Mouse (Mus musculus) brain, embryonic 14.5 days (tissue): ENCODE measurements at regions not wholly inside any gene's neighbourhood (a gene's known extent, or its start where the extent isn't known, plus 50 kb on each side); places are given as distances from the start of the nearest gene placed in this dataset.

ENCODE experiments used
- CTCF ChIP-seq: fragments of 200-500 bp; IDR thresholded peaks from 2 replicates; pipeline ENCODE4 v1.5.1; 2012; ENCODE audit warnings: inconsistent platforms, mild to moderate bottlenecking, moderate library complexity, borderline replicate concordance; ENCODE audit not compliant: insufficient read depth, insufficient read length; ENCODE audit errors: extremely low read depth
- POLR2A ChIP-seq: fragments of 200-500 bp; IDR thresholded peaks from 2 replicates; pipeline ENCODE4 v1.6.1; 2012; ENCODE audit warnings: mild to moderate bottlenecking, inconsistent platforms, borderline replicate concordance; ENCODE audit not compliant: poor library complexity, insufficient read depth, insufficient read length, severe bottlenecking; ENCODE audit errors: extremely low read depth

- TF ChIP-seq CTCF (no peak), POLR2A (no peak)
Observed at GRCm38 (mm10) chr6:18699729-18700386, 148.5 kb upstream of the Lsm8 start.
